Comparison of ENCODE assay signal across 8 mouse cellular contexts in the genomic region with DNA sequence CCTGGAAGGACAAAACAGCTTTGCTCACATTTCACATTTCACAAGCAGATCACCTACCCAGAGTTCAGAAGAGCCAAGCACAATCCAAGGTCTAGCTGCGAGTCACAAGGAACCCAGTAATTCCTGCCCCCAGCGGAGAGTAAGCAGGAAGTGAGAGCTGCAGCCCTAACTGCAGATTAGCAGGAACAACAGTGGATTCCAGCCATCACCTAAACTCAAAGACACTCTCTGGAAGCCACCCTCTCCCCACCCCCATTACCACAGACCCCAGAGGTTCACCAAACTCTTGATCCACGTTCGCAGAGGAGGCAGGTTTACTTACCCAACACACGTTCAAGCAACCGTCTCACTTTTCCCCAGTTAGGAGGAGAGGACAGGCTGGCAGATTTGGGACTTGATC. TPM values are rescaled to one million over a fixed set of nuclear protein-coding genes. Genes with fewer than 3 reads are reported as not detected.
DNase-seq lines count a peak whose midpoint lies in the region; ATAC-seq and TF ChIP-seq lines count a peak whose summit lies in the region.

No protein-coding gene starts in this region.

- no peak for ATAC-seq in embryonic facial prominence, embryonic 14.5 days (ENCODE audit: low read depth)
- ATAC-seq in hindbrain, embryonic 11.5 days (ENCODE audit: low FRiP score), result no peak

- H3K4me1 ChIP-seq in embryonic facial prominence, embryonic 14.5 days (ENCODE audit: control insufficient read depth, insufficient read depth, low read length), result peaks cover 96% of the 10 kb centered on the region
- peaks cover 78% of the 10 kb centered on the region for H3K4me1 ChIP-seq in hindbrain, embryonic 11.5 days (replicated peaks; ENCODE audit: control insufficient read depth, insufficient read depth, low read length)
- H3K4me1 ChIP-seq in liver, adult 2 months (ENCODE audit: control insufficient read depth, insufficient read depth, low read length), result peaks cover 58% of the 10 kb centered on the region

- peaks cover 4% of the 10 kb centered on the region; the same call in 1 of the 2 replicates for H3K36me3 ChIP-seq in embryonic facial prominence, embryonic 14.5 days (ENCODE audit: control insufficient read depth, insufficient read depth, low read length)
- H3K36me3 ChIP-seq in hindbrain, embryonic 11.5 days (ENCODE audit: control insufficient read depth, insufficient read depth, low read length), result no peaks in the 10 kb centered on the region
- H3K36me3 ChIP-seq in liver, adult 2 months (ENCODE audit: control insufficient read depth, insufficient read depth, low read length), result no peaks in the 10 kb centered on the region

- TF ChIP-seq CTCF in layer of hippocampus, adult 2 months (conservative IDR thresholded peaks at IDR 0.05), result peak; percentile 21
- no peak; the same call in 1 of the 2 replicates for TF ChIP-seq CTCF in liver, adult 2 months (IDR thresholded peaks at IDR 0.05; ENCODE audit: low read depth, low read length)

- peaks cover 18% of the 10 kb centered on the region; the same call in 1 of the 2 replicates for H3K79me2 ChIP-seq in liver, adult 2 months (ENCODE audit: control insufficient read depth, insufficient read depth, low read length)

- no peak for TF ChIP-seq POLR2A in liver, adult 2 months (IDR thresholded peaks at IDR 0.05; ENCODE audit: extremely low read depth, insufficient read depth, low read length)

- H3K9ac ChIP-seq in embryonic facial prominence, embryonic 14.5 days (ENCODE audit: low read depth, low read length), result peak overlapping the region; percentile 67
- peak overlapping the region; percentile 70 for H3K9ac ChIP-seq in hindbrain, embryonic 11.5 days (ENCODE audit: low read depth, low read length)
- H3K9ac ChIP-seq in liver, adult 2 months (ENCODE audit: low read depth, low read length), result peak overlapping the region; percentile 69

- H3K4me3 ChIP-seq in layer of hippocampus, adult 2 months, result peak overlapping the region; percentile 40
- peak overlapping the region; percentile 36 for H3K4me3 ChIP-seq in embryonic facial prominence, embryonic 14.5 days (ENCODE audit: low read depth, low read length)
- H3K4me3 ChIP-seq in hindbrain, embryonic 11.5 days (ENCODE audit: low read depth, low read length), result peak overlapping the region; percentile 17
- H3K4me3 ChIP-seq in liver, adult 2 months (ENCODE audit: insufficient read depth, low read depth, low read length), result peak overlapping the region; percentile 19

- H3K9me3 ChIP-seq in embryonic facial prominence, embryonic 14.5 days (ENCODE audit: control insufficient read depth, low read length), result no peaks in the 10 kb centered on the region
- no peaks in the 10 kb centered on the region for H3K9me3 ChIP-seq in hindbrain, embryonic 11.5 days (ENCODE audit: control insufficient read depth, low read length)

- H3K27me3 ChIP-seq in embryonic facial prominence, embryonic 14.5 days (replicated peaks; ENCODE audit: control insufficient read depth, insufficient read depth, low read length), result no peaks in the 10 kb centered on the region
- H3K27me3 ChIP-seq in hindbrain, embryonic 11.5 days (ENCODE audit: control insufficient read depth, insufficient read depth, low read length), result no peaks in the 10 kb centered on the region
- H3K27me3 ChIP-seq in liver, adult 2 months (ENCODE audit: control insufficient read depth, insufficient read depth, low read length), result no peaks in the 10 kb centered on the region

- H3K27ac ChIP-seq in layer of hippocampus, adult 2 months, result peak overlapping the region; percentile 100
- peak overlapping the region; percentile 99 for H3K27ac ChIP-seq in embryonic facial prominence, embryonic 14.5 days (replicated peaks; ENCODE audit: low read depth, low read length)
- peak overlapping the region; percentile 85; the same call in 1 of the 2 replicates for H3K27ac ChIP-seq in hindbrain, embryonic 11.5 days (ENCODE audit: low read depth, low read length)
- peak overlapping the region; percentile 88 for H3K27ac ChIP-seq in liver, adult 2 months (replicated peaks; ENCODE audit: insufficient read depth, low read depth, low read length)

- peak overlapping the region; percentile 62 for H3K4me2 ChIP-seq in embryonic facial prominence, embryonic 14.5 days (ENCODE audit: low read depth, low read length)
- H3K4me2 ChIP-seq in hindbrain, embryonic 11.5 days (replicated peaks; ENCODE audit: low read depth, low read length), result peak overlapping the region; percentile 56

- DNase-seq in layer of hippocampus, adult 2 months (ENCODE audit: low spot score in 2 of 2), result peak in 1 of 2 experiments; percentile 33
- DNase-seq in layer of hippocampus, adult 11-12 months (ENCODE audit: low spot score), result no peak
- peak; percentile 68 for DNase-seq in embryonic facial prominence, embryonic 14.5 days (ENCODE audit: low spot score)
- DNase-seq in hindbrain, embryonic 11.5 days (ENCODE audit: low spot score), result no peak
- no peak for DNase-seq in liver, adult 2 months (ENCODE audit: extremely low read depth, low read depth, low spot score)
- peak; percentile 58 for DNase-seq in naive thymus-derived CD4-positive, alpha-beta T cell, adult 2 months (ENCODE audit: low read depth)
- no peak for DNase-seq in retina, postnatal 1 day
- no peak for DNase-seq in cerebellum, adult 11 months

- WGBS in embryonic facial prominence, embryonic 14.5 days, result 4% methylated on average over 6 of the region's 6 CpGs
- WGBS in hindbrain, embryonic 11.5 days, result 31% methylated on average over 6 of the region's 6 CpGs
- 8% methylated on average over 6 of the region's 6 CpGs for WGBS in liver, adult 2 months

RNA-seq across cellular contexts. Expression of gene Zmynd8, which starts 15.8 kb away (rescaled TPM):
- total RNA-seq in layer of hippocampus, adult 2 months (2021), result 100 to 1,000 TPM; 173 to 186 TPM
- 28.6 and 32.7 TPM in 2 replicates for polyA plus RNA-seq in embryonic facial prominence, embryonic 14.5 days (2014; fragmentation: Nextera tagmentation; extraction: Ambion mirVana)
- polyA plus RNA-seq in hindbrain, embryonic 11.5 days (2014; fragmentation: Nextera tagmentation; extraction: Ambion mirVana), result 41.9 and 52.9 TPM in 2 replicates
- total RNA-seq in liver, adult 2 months (2014; rRNA removed), result 10.0 and 10.8 TPM in 2 replicates
- polyA plus RNA-seq in liver, adult 2 months (2012; rRNA removed), result 6.4 and 7.8 TPM in 2 replicates

Comparison
In these comparisons a context has a peak if more than half of its experiments do, and no peak if none do; other contexts are left out.
1. DNase-seq: peak in embryonic facial prominence, embryonic 14.5 days (single experiment) and naive thymus-derived CD4-positive, alpha-beta T cell, adult 2 months (single experiment); none in layer of hippocampus, adult 11-12 months (single experiment), hindbrain, embryonic 11.5 days (single experiment), liver, adult 2 months (single experiment), retina, postnatal 1 day (single experiment) and cerebellum, adult 11 months (single experiment).
2. Peak in every context shown above with its lines, with median percentiles within 50 percentile points of each other: H3K27ac ChIP-seq, H3K4me3 ChIP-seq and H3K9ac ChIP-seq.